Mouse (Mus musculus) bone marrow macrophage, adult 2 months (primary cell): ENCODE measurements at regions not wholly inside any gene's neighbourhood (a gene's known extent, or its start where the extent isn't known, plus 50 kb on each side); places are given as distances from the start of the nearest gene placed in this dataset.

Experiments
- CTCF ChIP-seq: IDR thresholded peaks from 2 replicates; pipeline ENCODE4 v1.5.1; 2012; ENCODE audit warnings: low read depth, mild to moderate bottlenecking, low read length, moderate library complexity
- POLR2A ChIP-seq: IDR thresholded peaks from 2 replicates; pipeline ENCODE4 v1.6.1; 2012; ENCODE audit warnings: mild to moderate bottlenecking, low read depth, low read length, borderline replicate concordance

DNA sequence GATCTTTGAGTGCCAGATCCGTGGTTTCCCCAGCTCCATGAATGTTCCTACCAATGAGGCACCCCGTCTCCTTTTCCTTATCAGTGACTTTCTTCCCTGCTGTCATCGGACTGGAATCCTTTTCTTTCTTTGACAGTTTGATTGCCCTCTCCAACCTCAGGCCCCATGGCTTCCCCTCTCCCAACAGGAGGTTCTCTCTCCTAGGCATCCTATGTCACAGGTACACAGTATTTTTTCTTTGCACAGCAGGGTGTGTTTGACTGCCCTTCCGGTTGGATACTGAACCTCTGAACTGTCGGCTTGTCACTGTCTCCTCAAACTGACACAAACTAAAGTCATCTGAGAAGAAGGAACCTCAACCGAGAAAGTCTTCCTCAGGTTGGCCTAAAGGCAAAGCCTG is 50.3 kb upstream of the Tpm1 start:
- no peak for TF ChIP-seq POLR2A
- no peak for TF ChIP-seq CTCF
